Mouse (Mus musculus): ENCODE data around the gene Hhipl1. TPM values are rescaled to one million over a fixed set of nuclear protein-coding genes. Genes with fewer than 3 reads are reported as not detected.

The Hhipl1 gene
- polyA plus RNA-seq, 1 experiment = 0.54 TPM

GRCm38 (mm10) chr12:108317201-108317738, 11.2 kb downstream of the Hhipl1 start:
- H3K36me3 ChIP-seq (ENCODE audit: control insufficient read depth, insufficient read depth, low read length) = no peaks in the 10 kb centered on the region
- H3K27me3 ChIP-seq (ENCODE audit: control insufficient read depth, insufficient read depth, low read length) = peaks cover 9% of the 10 kb centered on the region; the same call in 1 of the 2 replicates
- H3K27ac ChIP-seq (ENCODE audit: control insufficient read depth, insufficient read depth, low read length) = no peak overlapping the region
- no peaks in the 10 kb centered on the region for H3K4me1 ChIP-seq (replicated peaks; ENCODE audit: control insufficient read depth, insufficient read depth, low read length)
- no peak overlapping the region for H3K4me3 ChIP-seq (ENCODE audit: control insufficient read depth, insufficient read depth, low read length)
- 9% methylated on average over 9 of the region's 9 CpGs for WGBS
- TF ChIP-seq POLR2A (IDR thresholded peaks at IDR 0.05; ENCODE audit: control insufficient read depth, extremely low read depth, insufficient read depth, low read length, poor library complexity) = no peak
- no peak for TF ChIP-seq CTCF (IDR thresholded peaks at IDR 0.05; ENCODE audit: borderline replicate concordance, control insufficient read depth, extremely low read depth, insufficient read depth, low read length, poor library complexity)
- DNase-seq = no peak

- no peak for DNase-seq
- H3K4me3 ChIP-seq (ENCODE audit: control insufficient read depth, insufficient read depth, low read length) = no peak overlapping the region
- H3K4me1 ChIP-seq (replicated peaks; ENCODE audit: control insufficient read depth, insufficient read depth, low read length) = no peaks in the 10 kb centered on the region
- peaks cover 9% of the 10 kb centered on the region; the same call in 1 of the 2 replicates for H3K27me3 ChIP-seq (ENCODE audit: control insufficient read depth, insufficient read depth, low read length)
- no peaks in the 10 kb centered on the region for H3K36me3 ChIP-seq (ENCODE audit: control insufficient read depth, insufficient read depth, low read length)
- 27% methylated on average over 18 of the region's 18 CpGs for WGBS
- H3K27ac ChIP-seq (ENCODE audit: control insufficient read depth, insufficient read depth, low read length) = no peak overlapping the region
- no peak for TF ChIP-seq POLR2A (IDR thresholded peaks at IDR 0.05; ENCODE audit: control insufficient read depth, extremely low read depth, insufficient read depth, low read length, poor library complexity)
- TF ChIP-seq CTCF (IDR thresholded peaks at IDR 0.05; ENCODE audit: borderline replicate concordance, control insufficient read depth, extremely low read depth, insufficient read depth, low read length, poor library complexity) = no peak
Observed at GRCm38 (mm10) chr12:108317826-108318430, 11.9 kb downstream of the Hhipl1 start.

- peaks cover 9% of the 10 kb centered on the region; the same call in 1 of the 2 replicates for H3K27me3 ChIP-seq (ENCODE audit: control insufficient read depth, insufficient read depth, low read length)
- no peak overlapping the region for H3K4me3 ChIP-seq (ENCODE audit: control insufficient read depth, insufficient read depth, low read length)
- no peaks in the 10 kb centered on the region for H3K4me1 ChIP-seq (replicated peaks; ENCODE audit: control insufficient read depth, insufficient read depth, low read length)
- no peak for TF ChIP-seq POLR2A (IDR thresholded peaks at IDR 0.05; ENCODE audit: control insufficient read depth, extremely low read depth, insufficient read depth, low read length, poor library complexity)
- TF ChIP-seq CTCF (IDR thresholded peaks at IDR 0.05; ENCODE audit: borderline replicate concordance, control insufficient read depth, extremely low read depth, insufficient read depth, low read length, poor library complexity) = no peak
- H3K36me3 ChIP-seq (ENCODE audit: control insufficient read depth, insufficient read depth, low read length) = no peaks in the 10 kb centered on the region
- DNase-seq = no peak
- WGBS = 15% methylated on average over 37 of the region's 37 CpGs
- H3K27ac ChIP-seq (ENCODE audit: control insufficient read depth, insufficient read depth, low read length) = no peak overlapping the region
Observed at GRCm38 (mm10) chr12:108318499-108318898, 12.4 kb downstream of the Hhipl1 start.

- Histone ChIP-seq H3K4me1 (replicated peaks; ENCODE audit: control insufficient read depth, insufficient read depth, low read length) (no peaks in the 10 kb centered on the region), H3K4me3 (ENCODE audit: control insufficient read depth, insufficient read depth, low read length) (no peak overlapping the region), H3K27ac (ENCODE audit: control insufficient read depth, insufficient read depth, low read length) (no peak overlapping the region), H3K36me3 (ENCODE audit: control insufficient read depth, insufficient read depth, low read length) (no peaks in the 10 kb centered on the region), H3K27me3 (ENCODE audit: control insufficient read depth, insufficient read depth, low read length) (peaks cover 9% of the 10 kb centered on the region; the same call in 1 of the 2 replicates)
- no peak for TF ChIP-seq POLR2A (IDR thresholded peaks at IDR 0.05; ENCODE audit: control insufficient read depth, extremely low read depth, insufficient read depth, low read length, poor library complexity)
- TF ChIP-seq CTCF (IDR thresholded peaks at IDR 0.05; ENCODE audit: borderline replicate concordance, control insufficient read depth, extremely low read depth, insufficient read depth, low read length, poor library complexity) = no peak
- WGBS = 39% methylated on average over 8 of the region's 8 CpGs
- no peak for DNase-seq
Observed at GRCm38 (mm10) chr12:108320096-108320495, 14.0 kb downstream of the Hhipl1 start.

GRCm38 (mm10) chr12:108326401-108326800, 20.3 kb downstream of the Hhipl1 start:
- TF ChIP-seq POLR2A (IDR thresholded peaks at IDR 0.05; ENCODE audit: control insufficient read depth, extremely low read depth, insufficient read depth, low read length, poor library complexity) = no peak
- TF ChIP-seq CTCF (IDR thresholded peaks at IDR 0.05; ENCODE audit: borderline replicate concordance, control insufficient read depth, extremely low read depth, insufficient read depth, low read length, poor library complexity) = no peak
- WGBS = 59% methylated on average over 5 of the region's 5 CpGs
- Histone ChIP-seq H3K4me3 (ENCODE audit: control insufficient read depth, insufficient read depth, low read length) (no peak overlapping the region), H3K4me1 (replicated peaks; ENCODE audit: control insufficient read depth, insufficient read depth, low read length) (peaks cover 3% of the 10 kb centered on the region; the same call in 1 of the 2 replicates), H3K36me3 (ENCODE audit: control insufficient read depth, insufficient read depth, low read length) (no peaks in the 10 kb centered on the region), H3K27ac (ENCODE audit: control insufficient read depth, insufficient read depth, low read length) (no peak overlapping the region), H3K27me3 (ENCODE audit: control insufficient read depth, insufficient read depth, low read length) (peaks cover 2% of the 10 kb centered on the region; the same call in 1 of the 2 replicates)
- no peak for DNase-seq

- peaks cover 3% of the 10 kb centered on the region; the same call in 1 of the 2 replicates for H3K4me1 ChIP-seq (replicated peaks; ENCODE audit: control insufficient read depth, insufficient read depth, low read length)
- TF ChIP-seq CTCF (IDR thresholded peaks at IDR 0.05; ENCODE audit: borderline replicate concordance, control insufficient read depth, extremely low read depth, insufficient read depth, low read length, poor library complexity) (no peak), POLR2A (IDR thresholded peaks at IDR 0.05; ENCODE audit: control insufficient read depth, extremely low read depth, insufficient read depth, low read length, poor library complexity) (no peak)
- 4% methylated on average over 66 of the region's 66 CpGs for WGBS
- DNase-seq = no peak
- H3K27ac ChIP-seq (ENCODE audit: control insufficient read depth, insufficient read depth, low read length) = no peak overlapping the region
- no peaks in the 10 kb centered on the region for H3K36me3 ChIP-seq (ENCODE audit: control insufficient read depth, insufficient read depth, low read length)
- peaks cover 2% of the 10 kb centered on the region; the same call in 1 of the 2 replicates for H3K27me3 ChIP-seq (ENCODE audit: control insufficient read depth, insufficient read depth, low read length)
- H3K4me3 ChIP-seq (ENCODE audit: control insufficient read depth, insufficient read depth, low read length) = no peak overlapping the region
Observed at GRCm38 (mm10) chr12:108327889-108328491, 21.9 kb downstream of the Hhipl1 start.

All from thymus, adult 2 months (tissue).